Mouse (Mus musculus): ENCODE measurements at regions not wholly inside any gene's neighbourhood (a gene's known extent, or its start where the extent isn't known, plus 50 kb on each side); places are given as distances from the start of the nearest gene placed in this dataset.

DNA sequence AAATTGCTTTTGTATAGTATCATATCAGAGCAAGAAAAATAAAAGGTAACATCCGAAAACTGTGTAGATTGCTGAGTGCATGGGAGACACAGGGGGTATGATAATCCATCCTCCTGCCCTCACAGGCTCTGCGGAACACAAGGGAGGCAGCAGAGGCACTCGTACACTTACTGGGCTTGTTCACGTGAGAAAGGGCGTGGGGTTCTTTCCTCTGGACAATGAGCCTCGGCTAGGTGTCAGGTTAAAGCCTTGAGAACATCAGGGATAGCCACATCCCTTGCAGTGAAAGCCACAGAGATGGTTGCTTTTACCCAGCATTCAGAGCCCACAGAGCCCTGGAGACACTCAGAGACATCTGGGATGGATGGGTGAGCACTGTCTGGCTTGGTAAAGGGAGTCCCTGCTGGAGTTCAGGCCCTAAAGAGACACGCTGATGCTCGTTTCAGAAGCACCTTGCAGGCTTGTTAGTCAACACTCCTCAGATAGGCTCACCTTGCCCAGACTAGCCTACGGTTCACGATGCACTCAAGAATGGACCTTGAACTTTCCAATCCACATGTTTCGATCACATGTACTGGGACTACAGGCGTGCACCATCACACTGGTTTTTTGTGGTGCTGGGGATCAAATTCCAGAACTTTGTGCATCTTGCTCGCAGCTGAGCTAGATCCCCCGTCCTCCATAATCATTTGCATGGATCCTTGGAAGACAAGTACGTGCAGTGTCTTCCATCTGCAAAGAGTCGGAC is 83.5 kb upstream of the Spin1 start:
- no peak for DNase-seq (ENCODE audit: low read depth in 1 of 2, low spot score in 2 of 2)

DNA sequence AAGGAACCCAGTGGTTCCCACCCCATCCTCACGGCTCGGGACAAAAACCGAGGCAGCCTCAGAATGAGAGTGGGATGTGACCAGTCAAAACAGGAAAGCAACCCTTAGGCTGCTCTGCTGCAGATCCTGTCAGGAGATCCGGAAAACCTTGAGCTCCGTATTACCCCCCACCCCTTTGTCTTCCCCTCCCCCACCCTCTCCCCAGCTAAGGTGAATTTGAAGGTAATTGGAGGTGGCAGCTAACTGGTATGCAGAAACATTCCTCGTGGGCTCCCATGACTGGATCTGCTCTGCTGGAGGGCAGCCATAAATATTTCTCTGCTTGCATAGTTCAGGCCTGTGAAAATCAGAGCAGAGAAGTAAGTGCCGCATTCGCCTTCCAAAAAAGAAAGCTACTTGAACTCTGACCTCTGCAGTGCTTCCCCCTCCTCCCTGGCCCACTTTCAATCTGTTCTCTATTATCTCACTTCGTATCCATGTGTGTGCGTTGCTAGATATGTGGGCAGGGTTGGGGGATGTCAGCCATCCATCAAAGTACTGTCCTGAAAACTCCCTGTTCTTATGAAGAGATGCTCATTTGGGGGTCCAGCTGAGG is 82.9 kb upstream of the Spin1 start:
- no peak for DNase-seq (ENCODE audit: low read depth in 1 of 2, low spot score in 2 of 2)

DNA sequence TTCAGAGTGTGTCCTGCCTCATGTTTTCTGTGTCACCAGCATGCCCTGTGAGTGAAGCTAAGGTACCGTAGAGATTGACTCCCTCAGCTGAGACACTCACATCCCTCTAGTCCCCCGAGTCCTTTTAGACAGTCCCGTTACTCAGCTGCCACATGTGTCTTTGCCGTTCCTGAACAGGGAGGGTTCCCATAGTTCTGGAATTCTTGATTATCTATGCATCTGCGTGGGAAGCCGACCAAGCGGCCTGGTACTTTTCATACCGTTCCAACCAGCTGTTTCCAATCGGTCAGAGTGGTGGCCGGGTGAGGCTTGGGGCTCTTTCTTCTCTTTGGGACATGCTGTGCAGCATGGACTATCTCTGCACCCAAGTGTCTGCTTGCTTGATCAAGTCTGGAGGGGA is 82.3 kb upstream of the Spin1 start:
- DNase-seq (ENCODE audit: low read depth in 1 of 2, low spot score in 2 of 2) = no peak

DNA sequence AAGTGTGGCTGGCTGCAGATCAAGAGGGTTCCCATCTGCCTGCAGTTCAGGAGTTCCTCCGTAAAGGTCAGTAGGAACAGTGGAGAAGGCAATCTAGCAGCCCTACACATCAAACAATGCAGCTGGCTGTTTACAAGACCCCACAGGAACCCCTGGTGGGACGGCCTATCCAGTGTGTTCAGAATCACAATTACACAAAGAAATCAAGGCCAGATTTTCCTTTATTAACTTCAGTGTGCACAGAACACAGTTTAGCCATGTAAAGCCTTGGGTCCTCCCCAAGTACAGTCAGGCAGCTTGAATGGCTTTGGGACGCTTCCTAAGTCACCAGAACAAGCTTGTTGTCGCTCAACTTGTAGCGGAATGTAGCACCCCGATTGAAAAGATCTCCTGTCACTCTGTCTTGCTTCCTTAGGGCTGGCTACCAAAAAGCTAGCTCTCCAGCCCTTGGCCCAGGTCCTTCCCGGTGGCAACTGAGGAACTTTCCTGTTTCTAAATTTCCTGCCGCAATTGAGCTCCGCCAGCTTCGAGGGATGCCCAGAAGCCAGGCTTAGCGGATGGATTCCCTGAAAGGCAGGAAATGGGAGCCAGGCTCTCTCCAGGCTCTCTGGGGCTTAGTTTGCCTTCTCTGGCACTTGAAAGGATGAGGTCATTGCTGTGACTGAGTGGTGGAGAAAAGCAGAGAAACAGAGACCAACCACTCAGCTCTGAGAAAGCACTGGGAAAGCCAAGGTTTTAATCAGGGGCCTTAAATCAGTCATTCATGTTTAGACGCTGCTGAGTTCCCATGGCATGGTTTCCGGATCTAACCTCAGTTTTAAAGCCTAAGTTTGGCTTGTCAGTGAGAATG is 78.1 kb upstream of the Spin1 start:
- no peak for DNase-seq (ENCODE audit: low read depth in 1 of 2, low spot score in 2 of 2)

DNA sequence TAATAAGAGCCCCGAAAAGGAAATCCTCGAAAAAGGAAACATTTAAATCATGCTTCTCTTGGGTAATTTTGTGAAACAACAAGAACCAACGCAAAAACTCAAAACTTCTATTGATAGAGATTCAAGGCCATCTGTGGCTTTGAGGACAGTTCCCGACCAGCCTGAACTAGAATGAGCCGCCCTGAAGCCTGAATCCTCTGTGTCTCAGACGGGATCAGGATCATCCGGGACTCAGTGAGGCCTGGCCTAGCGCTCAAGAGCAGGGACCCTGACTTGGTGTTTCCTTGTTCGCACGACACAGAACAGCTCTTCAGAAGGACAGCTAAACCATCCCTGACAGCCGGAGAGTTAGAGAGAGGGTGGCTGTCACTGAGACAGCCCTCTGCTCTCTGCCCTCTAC is 77.4 kb upstream of the Spin1 start:
- DNase-seq (ENCODE audit: low read depth in 1 of 2, low spot score in 2 of 2) = no peak

DNA sequence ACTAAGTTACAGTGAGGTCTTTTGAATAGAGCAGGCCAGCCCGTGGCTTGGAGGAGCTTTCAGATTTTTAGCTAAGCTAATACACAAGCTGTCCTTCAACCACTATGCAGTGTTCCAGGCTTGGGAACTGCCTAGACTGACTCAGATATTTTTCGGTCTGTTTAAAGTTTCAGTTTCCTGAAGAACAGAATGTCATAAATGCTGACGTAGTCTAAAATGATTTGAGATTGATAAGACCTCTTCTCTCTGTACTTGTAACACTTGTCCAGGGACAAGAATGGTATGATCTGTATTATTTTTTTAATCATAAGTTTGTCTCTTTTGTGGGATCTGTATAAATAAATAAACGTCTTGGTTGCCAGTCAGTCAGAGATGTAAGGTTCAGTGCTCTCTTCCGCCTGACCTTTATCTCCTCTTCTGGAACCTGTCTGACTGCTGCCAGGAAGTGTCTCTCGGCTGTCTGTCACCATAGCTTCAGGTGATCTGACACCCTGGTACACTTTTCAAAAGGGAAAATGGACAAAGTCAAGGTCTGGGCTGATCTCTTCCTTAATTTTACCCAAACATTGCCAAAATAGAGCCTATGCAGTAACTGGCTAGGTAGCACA is 74.3 kb upstream of the Spin1 start:
- no peak for DNase-seq (ENCODE audit: low read depth in 1 of 2, low spot score in 2 of 2)

DNA sequence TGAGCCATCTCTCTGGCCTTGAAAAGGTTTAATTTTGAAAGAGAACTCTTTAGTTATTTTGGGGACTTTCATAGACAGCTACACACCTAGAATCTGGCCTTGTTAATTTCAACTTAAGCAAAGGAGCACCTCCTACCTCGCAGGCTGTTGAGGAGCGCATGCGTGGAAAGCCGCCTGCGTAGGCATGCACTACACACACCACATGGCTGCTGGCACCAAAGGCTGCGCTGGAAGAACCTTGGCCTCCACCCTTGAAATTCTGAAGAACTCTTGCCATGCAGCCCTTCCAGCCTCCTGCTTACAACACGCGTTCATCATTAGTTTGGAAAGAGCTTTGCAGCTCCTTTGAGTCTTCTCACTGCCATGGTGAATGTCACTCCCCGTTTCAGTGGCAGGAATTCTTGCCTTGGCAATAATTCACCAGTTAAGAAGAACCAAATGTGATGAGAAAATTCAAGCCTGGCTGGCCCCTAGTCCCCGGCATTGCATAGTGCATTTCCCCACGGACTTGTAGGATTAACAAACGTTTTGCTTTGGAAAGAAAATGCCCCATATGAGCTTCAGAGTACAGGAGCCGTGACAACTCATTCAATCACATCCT is 62.7 kb upstream of the Spin1 start:
- DNase-seq (ENCODE audit: low read depth in 1 of 2, low spot score in 2 of 2) = no peak

DNA sequence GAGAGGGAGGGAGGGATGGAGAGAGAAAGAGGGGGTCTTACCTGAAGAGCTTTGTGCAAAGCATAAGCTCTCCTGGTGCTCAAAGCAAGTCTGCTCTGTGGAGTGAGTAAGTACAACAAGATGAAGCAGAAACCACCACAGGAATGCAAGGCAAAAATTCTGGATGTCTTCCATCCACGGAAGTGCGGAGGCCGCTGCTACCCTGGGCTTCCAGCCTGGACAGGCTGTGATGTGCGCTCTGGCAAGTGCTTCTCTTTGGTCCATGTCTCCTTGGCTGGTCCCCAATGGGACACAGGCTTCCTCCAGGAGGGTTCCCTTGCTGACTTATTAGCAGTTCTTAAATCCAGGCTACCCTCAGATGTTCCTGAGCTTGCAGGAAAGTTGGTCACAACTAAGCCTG is 61.7 kb upstream of the Spin1 start:
- DNase-seq (ENCODE audit: low read depth in 1 of 2, low spot score in 2 of 2) = no peak

DNA sequence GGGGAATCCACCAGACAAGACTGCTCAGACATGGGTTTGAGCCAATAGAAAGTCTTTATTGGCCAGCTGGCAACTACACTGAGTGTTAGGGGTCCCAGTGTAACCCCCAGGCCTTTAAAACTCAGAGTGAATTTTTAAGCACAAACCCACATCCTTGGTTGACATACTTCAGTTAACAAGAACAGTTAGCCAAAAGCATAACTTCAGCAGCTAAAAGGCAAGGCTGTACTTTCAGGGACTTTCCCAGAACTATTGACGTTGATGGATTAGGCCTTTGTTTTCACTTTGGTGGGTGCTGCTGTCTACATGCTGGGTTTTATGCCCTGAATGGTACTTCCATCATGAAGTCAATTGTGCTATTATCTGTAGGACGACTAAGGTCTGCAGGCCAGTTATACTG is 59.6 kb upstream of the Spin1 start:
- no peak for DNase-seq (ENCODE audit: low read depth in 1 of 2, low spot score in 2 of 2)

DNA sequence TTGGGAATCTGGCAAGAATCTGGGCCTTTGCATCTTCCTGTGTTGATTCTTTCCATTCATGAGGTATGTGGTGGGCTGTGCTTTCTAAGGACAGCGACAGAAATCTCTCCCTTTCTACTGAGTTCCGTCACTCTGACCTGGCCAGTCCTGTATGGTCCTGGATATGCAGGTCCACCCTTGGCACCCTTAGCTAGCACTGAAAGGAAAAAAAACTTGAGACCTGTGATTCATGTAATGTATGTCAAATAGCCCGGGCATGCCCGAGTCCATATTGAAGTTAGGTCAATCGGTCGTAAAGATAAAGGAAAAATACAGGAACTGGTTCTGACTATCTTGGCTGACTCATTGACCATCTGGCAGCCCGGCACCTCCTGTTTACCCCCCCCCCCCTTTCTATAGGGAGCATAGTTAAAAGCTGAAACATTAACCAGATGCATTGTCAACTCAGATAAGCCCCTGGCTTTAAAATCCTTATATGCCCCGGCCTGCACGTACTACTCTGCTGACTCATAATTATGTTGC is 57.7 kb upstream of the Spin1 start:
- no peak for DNase-seq (ENCODE audit: low read depth in 1 of 2, low spot score in 2 of 2)
